Mouse (Mus musculus): ENCODE measurements around the gene Pnliprp2. TPM values are rescaled to one million over a fixed set of nuclear protein-coding genes. Genes with fewer than 3 reads are reported as not detected.

The Pnliprp2 gene
- total RNA-seq, 2 experiments from 2014 or later: not detected

DNA sequence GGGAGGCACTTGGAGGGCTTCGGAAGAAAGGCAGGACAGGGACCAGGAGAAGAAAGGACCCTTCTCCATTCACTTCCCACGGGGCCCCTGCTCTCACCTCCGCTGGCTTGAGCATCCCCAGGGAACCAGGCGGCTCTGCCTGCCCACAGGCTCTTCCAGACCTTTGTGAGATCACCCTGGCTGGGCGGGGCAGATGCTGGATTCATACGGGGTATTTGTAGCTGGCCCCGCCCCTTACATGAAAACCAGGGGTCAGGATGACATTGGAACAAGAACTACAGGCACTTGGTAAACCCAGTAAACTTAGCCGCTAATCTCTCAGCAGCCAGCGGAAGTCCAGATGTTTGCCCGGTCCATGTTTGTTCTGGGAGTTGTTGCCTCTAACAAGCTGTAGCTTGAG, 34.8 kb downstream of the Pnliprp2 start, which contains the start of gene 1700019N19Rik:
1700019N19Rik (minus strand) TSS at position 178 of the 400 bp plus-strand sequence.
- intact Hi-C loops (cut with DNase I): no loop called here
- DNase-seq: no peak

DNA sequence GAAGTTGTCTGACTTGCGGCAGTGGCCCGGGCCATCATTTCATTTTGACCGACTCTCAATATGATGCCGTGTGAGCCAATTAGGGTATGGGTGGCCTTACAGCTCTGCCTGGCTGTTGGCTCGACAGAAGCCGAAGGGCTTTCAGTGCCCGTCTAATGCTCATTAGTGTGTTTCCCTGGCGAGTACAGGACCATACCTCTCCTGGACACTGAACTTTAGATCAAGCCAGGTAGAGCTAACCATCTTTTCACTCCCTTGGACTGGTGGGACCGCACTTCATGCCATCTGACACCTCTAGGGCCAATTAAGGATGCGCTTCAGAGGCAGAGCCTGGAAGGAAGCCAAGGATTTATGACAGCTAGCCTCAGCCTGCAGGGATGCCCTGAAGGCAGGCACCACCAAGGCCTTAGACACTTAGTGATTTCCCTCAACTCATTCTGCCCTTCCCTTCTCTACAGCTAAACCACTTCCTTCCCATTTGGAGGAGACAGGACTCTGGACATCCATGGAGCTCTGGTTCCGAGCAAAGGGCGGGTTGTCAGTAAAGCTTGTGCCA, 35.7 kb downstream of the Pnliprp2 start:
- intact Hi-C loops (cut with DNase I): no loop called here
- no peak for DNase-seq

DNA sequence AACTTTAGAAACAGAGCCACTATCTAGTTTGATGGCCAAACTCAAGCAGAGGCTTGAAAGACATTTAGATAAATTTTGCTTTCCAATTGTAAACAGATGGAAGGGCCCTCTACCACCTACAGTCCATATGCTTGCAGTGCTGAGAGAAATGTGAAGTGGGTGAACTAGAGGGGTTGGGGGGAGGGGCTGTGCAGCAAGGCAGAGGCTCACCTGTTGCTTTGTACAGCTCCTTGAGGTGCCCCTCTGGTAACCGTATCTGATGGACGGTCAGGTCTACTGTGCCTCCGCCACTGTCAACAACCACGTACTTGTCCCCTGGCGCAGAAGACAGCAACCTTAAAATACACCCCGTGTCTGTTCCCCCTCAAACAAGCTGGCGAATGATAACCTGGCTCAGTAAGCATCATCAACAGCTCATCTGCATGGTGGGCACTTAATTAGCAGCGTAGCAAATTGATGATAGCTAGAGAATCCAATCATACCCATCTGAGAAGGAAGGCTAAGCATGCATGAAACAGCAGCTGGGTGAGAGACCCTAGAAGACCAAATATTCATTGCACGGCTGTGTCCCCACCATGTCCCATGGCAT, 45.8 kb downstream of the Pnliprp2 start:
- no peak for DNase-seq
- intact Hi-C loops (cut with DNase I): loop anchor here (5.0 kb wide), 1 partner anchor 392 kb away; no protein-coding TSS in a partner anchor

DNA sequence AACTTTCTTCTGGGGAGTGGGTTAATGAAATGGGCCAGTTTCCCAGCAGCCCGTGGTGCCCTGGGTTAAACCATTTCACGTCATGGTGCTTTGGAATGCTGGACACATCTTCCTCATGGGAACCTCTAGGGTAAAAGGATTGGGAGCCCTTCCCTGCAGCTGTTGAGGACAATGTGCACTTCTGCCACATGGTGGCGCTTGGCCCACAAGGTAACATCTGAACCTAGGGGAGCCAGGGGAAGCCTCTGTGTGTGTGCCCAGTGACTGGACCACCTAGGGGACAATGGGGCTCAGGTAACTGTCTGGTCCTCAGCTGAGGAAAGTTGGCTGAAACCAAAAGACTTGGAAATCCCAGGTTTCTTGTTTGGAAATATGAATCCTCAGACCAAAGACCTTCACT, 46.8 kb downstream of the Pnliprp2 start:
- intact Hi-C loops (cut with DNase I): loop anchor here (1.0 to 5.0 kb wide), 3 partner anchors 20 to 391 kb away; no protein-coding TSS in a partner anchor
- peak; percentile 74 to 75 for DNase-seq

DNA sequence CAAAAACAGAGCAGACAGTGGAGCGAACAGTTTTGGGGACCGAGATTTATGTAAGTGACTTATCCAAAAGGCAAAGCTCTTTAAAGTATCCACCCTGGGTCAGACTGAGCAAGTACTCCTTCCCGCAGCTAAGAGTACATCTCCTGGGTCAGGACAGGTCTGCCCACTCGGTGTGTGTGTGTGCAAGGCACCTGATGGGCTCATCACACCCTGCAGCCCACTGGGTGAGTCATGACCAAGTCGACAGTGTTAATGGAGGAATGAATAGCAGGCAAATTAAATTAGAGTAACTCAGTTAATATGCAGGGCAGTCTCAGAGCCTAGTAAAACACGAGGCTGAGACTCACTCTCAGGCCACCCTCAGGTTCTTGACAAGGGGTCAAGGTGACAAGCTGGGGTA, 49.3 kb downstream of the Pnliprp2 start:
- intact Hi-C loops (cut with DNase I): loop anchor here (5.0 kb wide), 1 partner anchor 388 kb away; no protein-coding TSS in a partner anchor

DNA sequence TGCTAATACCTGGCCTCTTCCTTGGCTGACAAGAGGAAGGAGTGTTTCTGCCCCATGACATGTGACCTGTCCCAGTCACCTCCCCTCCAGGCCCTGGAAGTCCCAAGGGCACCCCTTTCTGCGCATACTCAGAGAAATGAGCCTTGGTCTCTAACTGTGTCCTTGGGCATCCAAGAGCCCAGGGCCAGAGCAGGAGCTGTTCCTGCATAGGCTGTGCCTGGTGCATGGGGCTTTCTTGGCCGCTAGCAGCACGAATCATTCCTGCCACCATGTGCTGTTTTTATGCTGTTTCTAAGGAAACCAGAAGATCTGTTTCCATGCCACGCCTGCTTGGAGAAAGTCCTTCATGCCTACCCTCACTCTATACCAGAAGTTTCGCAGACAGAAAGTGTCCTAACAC, 51.0 kb downstream of the Pnliprp2 start:
- no peak for DNase-seq
- intact Hi-C loops (cut with DNase I): no loop called here

More for the DNA sequence above, 49.3 kb downstream of the Pnliprp2 start:
- DNase-seq: no peak

DNA sequence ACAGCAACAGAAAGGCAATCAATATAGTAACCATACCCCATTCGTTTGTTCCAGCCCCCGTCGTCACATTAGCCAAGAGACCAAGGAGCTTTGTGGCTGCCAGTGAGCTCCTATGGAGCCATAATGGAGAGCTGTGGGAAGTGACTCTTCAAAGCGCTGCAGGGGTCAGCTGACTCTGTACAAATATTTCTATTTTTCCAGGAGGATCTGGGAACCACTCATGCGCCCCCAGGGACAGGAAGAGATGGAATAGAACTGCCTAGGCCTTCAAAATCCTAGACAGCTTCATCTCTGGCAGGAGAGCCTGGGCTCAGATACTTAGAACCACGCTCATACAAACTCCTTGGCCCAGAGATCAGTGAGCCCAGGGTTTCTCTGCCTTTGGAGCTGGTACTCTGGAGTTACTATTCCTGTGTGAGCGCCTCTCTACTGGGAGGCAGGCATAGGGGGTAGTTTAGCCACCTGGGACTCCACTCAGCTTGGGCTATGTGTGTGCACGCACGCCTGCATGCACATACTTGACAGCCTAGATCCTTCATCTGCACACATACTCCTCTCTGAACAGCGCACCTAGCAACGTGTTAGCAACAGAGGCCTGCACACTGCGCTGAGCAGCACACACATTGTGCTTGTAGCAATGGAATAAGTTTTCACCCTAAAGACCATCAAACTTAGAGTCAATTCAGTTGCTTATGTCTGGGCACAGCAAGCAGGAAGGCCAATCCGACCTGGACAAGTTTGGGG, 55.8 kb downstream of the Pnliprp2 start:
- no peak for DNase-seq

DNA sequence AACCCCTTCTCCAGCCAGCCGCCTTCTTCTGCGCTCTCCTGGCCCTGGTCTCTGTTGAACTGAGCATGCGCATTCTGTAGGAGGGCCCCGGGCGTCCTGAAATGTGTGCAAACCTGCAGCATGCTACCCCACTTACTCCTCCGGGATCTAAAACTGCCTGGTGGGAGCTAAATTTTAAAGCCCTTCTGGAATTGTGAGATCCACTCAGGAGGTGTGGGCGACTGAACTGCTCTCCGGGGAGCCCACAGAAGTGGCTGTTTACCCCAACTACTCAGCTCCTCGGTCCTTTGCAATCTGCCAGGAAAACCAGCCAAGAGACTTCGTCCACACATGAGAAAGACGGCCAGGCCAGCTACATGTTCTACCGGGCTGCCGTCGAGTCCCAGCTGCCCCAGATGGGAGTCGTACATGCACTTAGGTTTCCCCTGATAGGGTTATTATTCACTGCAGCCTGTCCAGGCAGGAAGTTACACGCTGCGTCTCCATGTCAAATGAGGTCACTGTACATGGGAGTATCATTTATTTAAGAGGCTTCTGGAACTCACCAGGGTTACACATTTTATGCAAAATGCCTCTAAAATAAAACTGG, 57.0 kb downstream of the Pnliprp2 start:
- intact Hi-C loops (cut with DNase I): loop anchor here (5.0 kb wide), 1 partner anchor 46 kb away; no protein-coding TSS in a partner anchor
- DNase-seq: peak; percentile 43 to 66

More for the DNA sequence above, 55.8 kb downstream of the Pnliprp2 start:
- intact Hi-C loops (cut with DNase I): loop anchor here (5.0 kb wide), 1 partner anchor 47 kb away; no protein-coding TSS in a partner anchor

DNA sequence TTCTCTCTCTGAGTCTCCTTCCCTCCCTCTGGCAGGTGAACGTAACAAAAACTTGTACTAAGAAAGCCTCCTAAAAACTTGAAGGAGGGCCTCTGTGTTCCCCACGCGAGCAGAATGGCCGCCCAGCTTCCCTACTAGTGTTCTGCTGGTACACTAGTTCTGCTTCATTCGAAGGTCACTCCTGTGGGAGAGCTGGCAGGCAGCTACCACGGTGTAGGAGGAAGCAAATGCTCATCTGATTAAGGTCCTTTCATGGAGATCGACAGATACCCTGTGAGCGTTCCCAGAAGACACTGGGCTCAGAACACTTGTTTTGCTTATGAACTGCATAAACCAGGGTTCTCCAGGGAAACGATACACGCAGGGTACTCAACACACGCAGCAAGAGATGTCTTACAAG, 57.9 kb downstream of the Pnliprp2 start:
- intact Hi-C loops (cut with DNase I): loop anchor here (5.0 kb wide), 1 partner anchor 45 kb away; no protein-coding TSS in a partner anchor
- no peak for DNase-seq

DNA sequence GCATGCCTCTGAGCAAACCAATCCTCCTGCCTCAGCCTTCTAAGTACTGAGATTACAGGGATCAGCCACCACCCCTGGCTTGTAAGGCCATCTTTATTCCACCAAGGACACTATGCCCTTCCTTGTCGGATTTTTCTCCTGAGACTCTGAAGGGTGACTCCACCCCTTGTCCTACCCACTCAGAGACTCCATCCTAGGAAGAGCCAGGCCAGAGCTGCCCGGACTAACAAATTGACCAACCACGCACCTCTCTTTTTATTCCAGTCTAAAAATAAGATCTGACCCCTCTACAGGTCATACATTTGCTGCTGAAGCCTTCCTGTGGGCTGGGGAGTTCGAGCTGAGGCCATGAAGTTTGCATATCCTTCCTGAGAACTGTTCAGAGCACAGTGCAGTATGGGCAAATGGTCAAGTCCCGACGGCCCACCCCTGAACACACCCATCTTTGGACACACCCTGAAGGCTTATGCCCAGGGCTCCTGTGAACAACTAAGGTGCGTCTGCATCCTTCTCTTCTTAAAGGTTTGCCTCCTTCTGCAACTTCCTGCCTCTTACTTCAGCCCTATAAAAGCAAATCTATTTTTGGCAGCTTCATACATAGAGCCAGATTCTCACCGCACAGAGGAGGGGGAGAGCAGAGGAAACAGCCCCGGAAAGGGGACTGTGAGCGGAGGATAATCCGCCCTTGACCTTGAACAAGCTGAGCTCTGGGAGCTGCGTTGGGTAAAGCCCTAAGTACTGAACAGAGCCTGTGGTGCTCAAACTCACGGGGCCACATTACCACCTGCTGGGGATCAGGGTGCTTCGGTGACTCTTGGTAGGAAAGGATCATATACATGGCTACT, 59.3 kb downstream of the Pnliprp2 start:
- intact Hi-C loops (cut with DNase I): loop anchor here (5.0 kb wide), 1 partner anchor 44 kb away; no protein-coding TSS in a partner anchor

DNA sequence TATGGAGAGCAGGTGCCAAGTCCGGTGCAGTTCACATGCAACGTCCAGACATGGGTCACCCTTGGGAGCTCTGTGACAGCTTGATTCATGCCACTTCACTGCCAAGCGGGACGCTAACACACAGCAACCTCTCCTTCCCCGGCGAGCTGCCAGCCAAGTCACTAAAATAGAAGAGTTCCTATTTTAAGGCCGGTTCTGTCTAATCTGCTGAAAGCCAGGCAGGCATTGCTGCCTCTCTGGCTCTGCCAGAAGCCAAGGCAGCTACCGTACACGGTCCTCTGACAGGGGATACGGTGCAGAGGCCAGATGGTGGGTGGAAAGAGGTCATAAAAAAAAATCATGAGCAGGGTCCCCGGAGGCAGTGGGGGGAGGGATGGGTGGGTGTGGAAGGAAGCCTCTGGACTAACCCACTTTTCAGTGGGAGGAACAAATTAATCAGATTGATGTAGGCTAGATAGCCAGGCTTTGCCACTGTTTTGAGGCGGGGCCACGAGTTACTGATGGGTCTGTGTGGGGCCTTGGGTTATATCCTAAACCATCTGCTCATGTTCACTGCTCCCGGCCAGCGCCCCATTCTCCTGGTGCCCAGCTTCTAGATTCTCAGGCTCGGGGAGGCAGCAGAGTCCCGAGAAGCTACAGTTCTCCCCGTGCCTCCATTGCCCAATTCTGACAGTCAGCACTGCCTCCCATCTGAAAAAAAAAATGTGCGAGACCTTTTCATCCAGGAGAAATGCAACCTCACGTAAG, 63.1 kb downstream of the Pnliprp2 start:
- intact Hi-C loops (cut with DNase I): no loop called here
- peak; percentile 73 to 76 for DNase-seq

More for the DNA sequence above, 59.3 kb downstream of the Pnliprp2 start:
- no peak for DNase-seq

DNA sequence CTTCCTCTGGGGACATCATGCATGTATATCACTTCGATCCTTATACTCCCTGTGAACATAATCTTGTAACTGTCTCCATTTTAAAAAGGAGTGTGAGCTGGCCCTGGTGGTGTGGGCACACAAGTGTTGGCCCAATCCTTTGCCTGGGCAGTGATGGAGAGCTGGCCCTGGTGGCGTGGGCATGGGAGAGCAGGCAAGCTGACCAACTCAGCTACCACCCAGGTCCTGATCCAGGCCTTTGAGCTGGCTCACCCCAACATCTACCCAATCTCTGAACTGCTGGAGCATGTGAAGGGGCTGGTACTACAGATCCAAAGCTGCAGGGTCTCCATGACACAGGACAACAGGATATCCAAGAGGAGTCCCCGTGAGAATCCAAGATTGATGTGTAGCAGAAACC, 63.8 kb downstream of the Pnliprp2 start:
- intact Hi-C loops (cut with DNase I): no loop called here
- DNase-seq: no peak

DNA sequence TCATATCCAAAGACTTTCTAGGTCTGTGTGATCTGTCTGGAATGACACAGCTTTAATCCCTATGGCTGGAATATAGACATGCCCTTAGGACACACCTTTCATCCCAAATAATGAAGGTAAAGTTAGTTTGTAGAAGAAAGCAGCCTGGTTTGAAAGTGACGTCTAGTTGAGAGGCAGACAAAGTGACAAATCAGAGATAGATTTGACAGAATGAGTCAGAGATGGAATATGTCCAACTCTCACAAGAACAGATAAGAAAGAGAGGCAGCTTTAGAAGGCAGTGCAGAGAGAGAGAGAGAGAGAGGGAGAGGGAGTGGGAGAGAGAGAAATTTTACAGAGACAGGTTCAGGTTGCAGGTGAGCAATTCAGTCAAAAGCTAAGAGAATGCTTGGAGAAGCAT, 64.8 kb downstream of the Pnliprp2 start:
- intact Hi-C loops (cut with DNase I): loop anchor here (2.0 kb wide), 1 partner anchor 28 kb away; no protein-coding TSS in a partner anchor
- DNase-seq: no peak

Other genes with a start within 250 kb of the Pnliprp2 start
- not detected for gene Ccdc172, start 247.7 kb upstream of the Pnliprp2 start, total RNA-seq (2021)
- gene Pnlip, start 107.2 kb upstream of the Pnliprp2 start, total RNA-seq (2021): not detected
- gene Pnliprp1, start 30.8 kb upstream of the Pnliprp2 start, total RNA-seq (2021): not detected
- not detected for gene 1700019N19Rik, start 34.7 kb downstream of the Pnliprp2 start, total RNA-seq (2021)
- not detected for gene Eno4, start 183.7 kb downstream of the Pnliprp2 start, total RNA-seq (2021)
- 10 to 100 TPM; 14.9 to 17.1 TPM for gene Hspa12a, start 183.9 kb downstream of the Pnliprp2 start, total RNA-seq (2021)